Mouse (Mus musculus): ENCODE data around the gene Trak1. TPM values are rescaled to one million over a fixed set of nuclear protein-coding genes. Genes with fewer than 3 reads are reported as not detected.
A peak's percentile ranks its signal among the peaks of the same experiment; 100 is the strongest.

Gene Trak1
- total RNA-seq, 4 experiments from 2014 or later: 206 to 233 (median 225) TPM

GRCm38 (mm10) chr9:121369573-121369972, 72.3 kb downstream of the Trak1 start:
- DNase-seq (ENCODE audit: low spot score in 2 of 2): no peak

- DNase-seq (ENCODE audit: low spot score in 2 of 2): no peak
Observed at GRCm38 (mm10) chr9:121371346-121371891, 74.1 kb downstream of the Trak1 start.

GRCm38 (mm10) chr9:121371946-121372646, 74.8 kb downstream of the Trak1 start:
- DNase-seq (ENCODE audit: low spot score in 2 of 2): no peak

GRCm38 (mm10) chr9:121373107-121373506, 75.8 kb downstream of the Trak1 start:
- DNase-seq (ENCODE audit: low spot score in 2 of 2): no peak

DNA sequence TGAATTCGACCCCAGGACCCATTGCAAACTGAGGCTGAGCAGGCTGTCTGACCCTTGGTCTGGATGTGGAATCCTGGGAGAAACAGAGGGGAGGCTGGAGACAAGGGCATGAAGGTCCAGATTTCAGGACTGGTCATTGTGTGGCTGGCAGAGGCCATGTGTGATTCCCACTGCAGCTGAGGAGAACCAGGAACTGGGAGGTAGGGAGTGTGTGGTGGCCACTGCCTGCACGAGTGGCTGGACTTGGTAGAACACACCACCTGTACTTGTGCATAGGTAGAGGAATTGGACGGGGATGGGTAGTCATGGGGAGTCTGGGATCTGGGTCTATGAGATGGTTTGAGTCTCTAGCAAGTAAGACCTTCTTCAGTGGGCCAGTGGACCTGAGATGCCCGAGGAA, 76.2 kb downstream of the Trak1 start:
- DNase-seq (ENCODE audit: low spot score in 2 of 2): no peak

GRCm38 (mm10) chr9:121374076-121374863, 77.0 kb downstream of the Trak1 start:
- no peak for DNase-seq (ENCODE audit: low spot score in 2 of 2)

GRCm38 (mm10) chr9:121374864-121375255, 77.6 kb downstream of the Trak1 start:
- DNase-seq (ENCODE audit: low spot score in 2 of 2): no peak

DNA sequence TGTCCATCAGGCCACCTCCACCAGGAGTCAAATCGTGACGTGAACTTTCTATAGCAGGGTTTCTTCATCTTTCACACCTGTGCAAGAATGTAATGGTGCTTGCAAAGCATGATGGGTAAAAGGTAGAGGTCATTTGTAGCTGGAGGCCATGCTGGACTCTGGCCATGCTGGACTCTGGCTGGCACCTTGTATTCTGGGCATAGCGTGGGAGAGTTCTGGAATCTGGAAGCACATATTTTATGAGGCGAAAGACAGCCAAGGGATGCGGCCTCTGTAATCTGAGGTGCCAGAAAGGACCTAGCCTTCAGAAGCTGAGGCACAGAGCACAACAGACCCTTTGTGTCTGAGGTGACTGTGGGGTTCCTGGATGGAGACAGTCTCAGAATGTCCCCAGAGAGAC, 78.8 kb downstream of the Trak1 start:
- DNase-seq (ENCODE audit: low spot score in 2 of 2): no peak

GRCm38 (mm10) chr9:121380310-121380920, 83.1 kb downstream of the Trak1 start:
- DNase-seq (ENCODE audit: low spot score in 2 of 2): no peak

GRCm38 (mm10) chr9:121381678-121382297, 84.5 kb downstream of the Trak1 start:
- no peak for DNase-seq (ENCODE audit: low spot score in 2 of 2)

DNA sequence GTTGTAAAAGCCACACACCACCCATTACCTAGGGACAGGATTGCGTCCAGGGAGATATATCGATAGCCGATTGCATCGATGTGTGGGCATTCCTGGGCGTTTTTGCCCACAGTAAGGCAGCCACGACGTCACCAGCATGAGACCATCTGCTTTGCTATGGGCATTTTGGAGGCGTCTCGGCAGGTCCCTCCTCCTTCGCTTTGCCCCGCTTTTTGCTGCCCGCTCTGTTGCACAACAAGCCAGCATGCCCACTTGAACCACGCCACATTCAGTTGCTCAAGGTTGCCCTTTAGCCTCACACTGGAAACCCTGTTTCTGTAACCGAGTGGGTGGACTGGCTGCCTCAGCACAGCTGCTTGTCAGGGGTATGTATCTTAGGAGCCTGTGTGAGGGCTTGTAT, 85.3 kb downstream of the Trak1 start:
- DNase-seq (ENCODE audit: low spot score in 2 of 2): peak in 1 of 2 experiments; percentile 81

GRCm38 (mm10) chr9:121383180-121383586, 85.9 kb downstream of the Trak1 start:
- DNase-seq (ENCODE audit: low spot score in 2 of 2): peak in 1 of 2 experiments; percentile 86

- DNase-seq (ENCODE audit: low spot score in 2 of 2): peak in 1 of 2 experiments; percentile 63
Observed at GRCm38 (mm10) chr9:121384620-121385019, 87.3 kb downstream of the Trak1 start.

DNA sequence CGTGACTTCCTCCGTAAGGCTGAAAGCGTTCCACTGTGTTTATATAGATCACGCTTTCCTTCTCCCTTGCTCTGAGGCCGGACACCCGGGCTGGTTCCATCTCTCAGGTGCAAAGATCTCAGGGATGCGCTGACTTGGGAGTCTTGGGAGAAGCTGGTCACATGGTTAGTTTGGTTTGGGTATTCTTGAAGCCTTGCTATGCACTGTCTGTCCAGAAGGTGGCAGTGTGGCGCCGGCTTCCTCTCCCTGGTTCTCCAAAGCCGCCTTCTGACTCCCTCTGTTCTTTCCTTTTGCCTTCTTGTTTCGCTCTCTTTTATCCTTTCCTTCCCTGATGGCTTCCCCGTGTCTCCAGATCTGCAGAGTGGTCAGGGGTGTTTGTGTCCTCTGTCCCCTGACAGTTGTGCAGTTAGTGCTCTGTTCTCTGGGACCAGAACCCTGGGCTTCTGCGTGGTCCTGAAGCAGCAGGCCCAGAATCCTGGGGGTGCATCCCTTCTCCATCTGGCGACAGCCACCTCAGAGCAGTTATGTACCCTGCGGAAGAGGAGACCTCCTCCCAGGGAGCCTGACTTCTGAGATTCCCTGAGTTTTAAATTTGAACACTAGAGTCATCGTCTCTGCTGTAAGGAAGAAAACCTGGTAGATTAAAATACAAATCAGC, 87.9 kb downstream of the Trak1 start:
- peak; percentile 78 to 88 for DNase-seq (ENCODE audit: low spot score in 2 of 2)

GRCm38 (mm10) chr9:121385749-121386350, 88.5 kb downstream of the Trak1 start:
- DNase-seq (ENCODE audit: low spot score in 2 of 2): no peak

DNA sequence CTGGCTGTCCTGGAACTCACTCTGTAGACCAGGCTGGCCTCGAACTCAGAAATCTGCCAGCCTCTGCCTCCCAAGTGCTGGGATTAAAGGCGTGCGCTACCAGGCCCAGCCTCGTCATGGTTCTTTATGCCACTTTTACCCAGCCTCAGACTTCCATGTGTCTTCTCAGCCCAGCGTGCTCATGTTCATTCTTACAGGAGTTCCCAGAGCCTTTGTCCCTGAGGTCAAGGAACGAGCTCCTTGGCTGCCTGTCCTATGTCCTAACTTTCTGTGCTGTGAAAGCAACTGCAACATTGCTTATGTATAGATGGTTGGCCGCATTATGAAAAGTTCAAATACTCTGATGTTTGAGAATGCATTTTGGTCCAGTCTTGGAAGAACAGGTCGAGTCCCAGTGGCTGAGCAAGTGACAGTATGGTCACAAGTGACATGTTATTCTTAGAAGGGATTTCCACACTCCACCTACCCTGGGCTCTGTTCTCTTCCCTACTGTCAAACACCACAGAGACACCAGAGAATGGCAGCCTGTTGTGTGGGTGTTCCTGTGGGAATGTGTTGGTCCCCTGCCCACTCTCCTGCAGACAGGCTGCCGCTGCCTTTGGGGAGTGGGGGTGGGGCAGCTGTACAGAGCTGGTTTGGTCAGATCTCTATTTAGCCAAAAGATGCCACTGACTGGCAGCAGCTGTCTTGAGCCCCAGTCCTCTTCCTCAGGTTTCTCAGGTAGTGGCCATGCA, 90.4 kb downstream of the Trak1 start:
- peak in 1 of 2 experiments; percentile 95 for DNase-seq (ENCODE audit: low spot score in 2 of 2)

DNA sequence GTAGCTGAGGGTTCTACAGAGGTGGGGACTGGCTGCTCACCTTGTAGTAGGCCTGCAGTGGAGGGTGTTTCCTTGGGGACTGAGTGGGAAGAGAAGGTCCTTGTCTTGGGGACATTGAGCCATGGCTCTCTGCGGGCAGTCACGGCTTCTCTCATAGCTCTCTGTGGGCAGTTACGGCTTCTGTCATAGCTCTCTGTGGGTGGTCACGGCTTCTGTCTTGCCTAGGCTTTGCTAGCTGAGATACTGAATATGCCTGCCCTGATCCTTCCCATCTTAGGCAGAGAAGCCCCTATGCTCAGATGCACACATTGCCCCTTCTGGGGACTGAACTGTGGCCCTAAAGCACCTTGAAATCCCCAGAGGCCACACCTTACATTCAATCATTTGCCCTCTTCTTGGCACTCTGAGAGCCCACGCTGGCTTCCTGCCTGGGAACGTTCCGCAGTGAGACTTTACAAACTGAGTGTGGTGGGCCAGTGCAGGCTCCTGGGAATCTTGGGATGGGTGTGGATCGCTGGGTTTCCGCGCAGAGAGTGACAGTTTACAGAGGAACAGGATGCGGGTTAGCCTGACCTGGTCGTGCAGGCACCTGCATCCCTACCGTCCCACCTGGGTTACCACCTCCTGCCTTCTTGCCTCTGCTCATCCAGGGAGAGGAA, 91.1 kb downstream of the Trak1 start:
- DNase-seq (ENCODE audit: low spot score in 2 of 2): peak in 1 of 2 experiments; percentile 21

DNA sequence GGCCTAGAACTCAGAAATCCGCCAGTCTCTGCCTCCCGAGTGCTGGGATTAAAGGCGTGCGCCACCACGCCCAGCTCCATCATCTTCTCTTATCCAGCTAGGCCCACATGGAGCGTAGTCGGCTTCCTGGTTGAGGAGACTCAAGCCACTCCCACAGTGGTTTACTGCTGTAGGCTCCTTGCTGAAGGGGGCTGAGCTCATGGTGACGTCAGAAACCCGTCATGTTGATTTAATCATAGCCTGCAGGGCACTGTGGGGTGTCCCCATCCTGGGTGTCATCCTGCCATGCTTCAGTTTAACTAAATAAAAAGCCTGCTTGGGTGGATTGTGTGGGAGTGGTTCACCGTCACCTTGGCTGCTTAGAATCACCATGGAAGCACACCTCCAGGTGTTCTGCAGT, 92.0 kb downstream of the Trak1 start:
- DNase-seq (ENCODE audit: low spot score in 2 of 2): peak in 1 of 2 experiments; percentile 61

- DNase-seq (ENCODE audit: low spot score in 2 of 2): peak in 1 of 2 experiments; percentile 50
Observed at GRCm38 (mm10) chr9:121391898-121392297, 94.6 kb downstream of the Trak1 start.

Measured in left cerebral cortex, adult 8-10 months (tissue).